Mouse (Mus musculus) megakaryocyte, embryonic 14.5 days (primary cell): Measurements from ENCODE around the gene Scpep1.

ENCODE experiments used
- FLI1 ChIP-seq: IDR thresholded peaks from 2 replicates; pipeline ENCODE4 v1.6.1; 2012; ENCODE audit warnings: low read length, inconsistent platforms, mixed read lengths
- GATA1 ChIP-seq: IDR thresholded peaks from 3 replicates; pipeline ENCODE4 v1.6.1; 2012; ENCODE audit warnings: mixed read lengths, low read length, inconsistent platforms, borderline replicate concordance

DNA sequence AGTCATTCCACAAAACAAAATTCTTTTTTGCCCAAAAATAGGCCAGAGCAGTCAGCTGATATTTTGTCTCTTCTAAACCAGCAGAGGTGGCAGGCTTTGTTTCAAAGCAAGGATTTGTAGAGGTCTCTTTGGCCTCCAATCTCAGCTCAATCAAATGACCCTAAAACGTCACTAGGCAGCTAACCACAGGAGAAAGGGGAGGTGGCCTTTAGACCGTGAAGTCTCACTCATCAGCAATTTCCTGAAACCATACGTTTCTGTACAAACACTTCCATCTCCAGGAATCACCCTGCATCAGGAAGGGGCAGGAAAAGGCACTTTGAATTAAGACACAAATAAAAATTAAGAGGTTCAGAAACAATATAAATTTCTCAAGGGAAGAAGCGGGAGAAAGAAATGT, 462 bp downstream of the Scpep1 start:
- TF ChIP-seq GATA1 = no peak
- no peak for TF ChIP-seq FLI1
